Mouse (Mus musculus) E14TG2a.4 (cell line): Measurements from ENCODE around the gene Gtdc1.

Experiments used
- CTCF ChIP-seq: conservative IDR thresholded peaks from 2 replicates; pipeline ENCODE4 v1.5.1; 2014; ENCODE audit warnings: low read length
- NANOG ChIP-seq: IDR thresholded peaks from 2 replicates; pipeline ENCODE4 v1.6.1; 2014; ENCODE audit warnings: borderline replicate concordance, low read length, mixed read lengths

- no peak for TF ChIP-seq CTCF
- TF ChIP-seq NANOG: peak; percentile 73; the same call in 1 of the 2 replicates
These were observed 42.7 kb upstream of the Gtdc1 start for GRCm38 (mm10) chr2:44970087-44970646.
